In the genomic region with DNA sequence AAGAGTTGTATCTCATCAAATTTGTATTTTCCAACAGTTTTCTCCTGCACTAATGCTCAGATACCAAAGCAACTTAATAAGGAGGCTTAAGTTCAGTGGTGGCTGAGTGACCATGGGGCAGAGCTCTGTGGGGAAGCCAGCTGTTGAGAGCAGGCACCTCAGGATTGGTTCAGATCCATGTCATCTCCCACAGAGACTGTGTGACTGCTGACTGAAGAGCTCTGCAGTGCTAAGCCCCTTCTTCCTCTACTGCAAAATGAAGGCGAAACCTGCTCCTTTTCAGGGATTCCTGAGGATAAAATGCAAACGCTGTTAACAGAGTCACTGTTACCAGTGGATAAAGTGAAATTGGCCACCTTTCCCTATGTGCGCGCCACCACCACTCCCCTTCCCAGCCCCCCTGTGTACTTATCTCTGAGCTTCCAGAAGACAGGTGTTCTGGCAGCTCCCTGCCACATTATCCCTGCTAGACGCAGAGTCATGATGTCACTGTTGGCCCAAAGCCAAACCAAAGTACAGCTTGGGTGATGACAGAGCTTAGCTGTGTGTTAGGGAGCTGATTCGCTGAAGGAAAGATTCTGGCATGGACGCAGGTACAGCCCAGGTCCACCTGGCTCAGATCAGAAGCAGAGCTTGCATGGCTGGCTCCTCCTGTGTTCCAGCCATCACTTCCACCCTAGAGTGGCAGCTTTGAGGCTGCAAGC, we compare ENCODE assay signal across 9 mouse cellular contexts.
A peak's percentile ranks its signal among the peaks of the same experiment; 100 is the strongest.
DNase-seq lines count a peak whose midpoint lies in the region; ATAC-seq and TF ChIP-seq lines count a peak whose summit lies in the region.
"Had no signal": no experiment of that assay in that cellular context is flagged by ENCODE, and none has a peak within 500 bp of the region (broad histone marks: within the 10 kb centered on the region; RNA-seq: fewer than 3 reads in every experiment).

No protein-coding gene starts in this region.

- peak; percentile 86 for ATAC-seq in lung, embryonic 14.5 days (ENCODE audit: insufficient read depth)

- H3K9me3 ChIP-seq in lung, embryonic 14.5 days (ENCODE audit: low read depth, low read length): no peaks in the 10 kb centered on the region
- H3K9me3 ChIP-seq: liver, embryonic 15.5 days had no signal

- H3K4me3 ChIP-seq in lung, embryonic 14.5 days (ENCODE audit: low read depth, low read length): no peak overlapping the region
- H3K4me3 ChIP-seq: liver, embryonic 15.5 days had no signal

- intact Hi-C loops in gastrocnemius, postnatal 36 days (cut with DNase I): no loop called here

- DNase-seq in lung, embryonic 14.5 days: peak; percentile 80
- no peak for DNase-seq in lung, postnatal 25 days (ENCODE audit: low spot score)
- peak; percentile 30 to 36 for DNase-seq in cerebellum, adult 18-20 months
- DNase-seq in frontal cortex, postnatal 14 days (ENCODE audit: low spot score in 2 of 2): peak; percentile 24 to 33
- peak; percentile 31 to 48 for DNase-seq in kidney, postnatal 4 days
- DNase-seq in lung, postnatal 14 days: peak; percentile 23
- no peak for DNase-seq in c-Kit-positive CD71-positive TER-119-positive erythroid progenitor cells, embryonic 14.5 days (ENCODE audit: low spot score)
- DNase-seq in gastrocnemius, postnatal 36 days: no peak

- H3K27ac ChIP-seq in lung, embryonic 14.5 days (ENCODE audit: low read depth): no peak overlapping the region
- H3K27ac ChIP-seq: liver, embryonic 15.5 days had no signal

- no peak overlapping the region for H3K9ac ChIP-seq in lung, embryonic 14.5 days
- H3K9ac ChIP-seq: liver, embryonic 15.5 days had no signal

- peak overlapping the region; percentile 23; the same call in 1 of the 2 replicates for H3K4me2 ChIP-seq in lung, embryonic 14.5 days
- H3K4me2 ChIP-seq: liver, embryonic 15.5 days had no signal

- 28% methylated on average over 7 of the region's 7 CpGs for WGBS in lung, embryonic 14.5 days

- no peak for TF ChIP-seq CTCF in lung, embryonic 14.5 days (IDR thresholded peaks at IDR 0.05; ENCODE audit: low read depth)

- H3K4me1 ChIP-seq in lung, embryonic 14.5 days (ENCODE audit: insufficient read depth): no peaks in the 10 kb centered on the region
- H3K4me1 ChIP-seq: liver, embryonic 15.5 days had no signal

- no peaks in the 10 kb centered on the region for H3K36me3 ChIP-seq in lung, embryonic 14.5 days (ENCODE audit: insufficient read depth)
- H3K36me3 ChIP-seq: liver, embryonic 15.5 days had no signal

- no peaks in the 10 kb centered on the region for H3K27me3 ChIP-seq in lung, embryonic 14.5 days (ENCODE audit: insufficient read depth, low read length)
- H3K27me3 ChIP-seq: liver, embryonic 15.5 days had no signal

Comparison
In these comparisons a context has a peak if more than half of its experiments do, and no peak if none do; other contexts are left out.
1. DNase-seq: peak in lung, embryonic 14.5 days (single experiment), cerebellum, adult 18-20 months (2 of 2), frontal cortex, postnatal 14 days (2 of 2), kidney, postnatal 4 days (2 of 2) and lung, postnatal 14 days (single experiment); none in lung, postnatal 25 days (single experiment), c-Kit-positive CD71-positive TER-119-positive erythroid progenitor cells, embryonic 14.5 days (single experiment) and gastrocnemius, postnatal 36 days (0 of 2).